Mouse (Mus musculus) embryo, embryonic 9.5 days (tissue): ENCODE measurements around the gene Smad9.

Source experiments
- DNase-seq: peaks from one replicate; pipeline ENCODE4 v3.0.0-alpha.2; 2017; ENCODE audit errors: extremely low spot score

The Smad9 gene

GRCm38 (mm10) chr3:54809111-54809510, 53.7 kb downstream of the Smad9 start:
- DNase-seq: no peak

DNA sequence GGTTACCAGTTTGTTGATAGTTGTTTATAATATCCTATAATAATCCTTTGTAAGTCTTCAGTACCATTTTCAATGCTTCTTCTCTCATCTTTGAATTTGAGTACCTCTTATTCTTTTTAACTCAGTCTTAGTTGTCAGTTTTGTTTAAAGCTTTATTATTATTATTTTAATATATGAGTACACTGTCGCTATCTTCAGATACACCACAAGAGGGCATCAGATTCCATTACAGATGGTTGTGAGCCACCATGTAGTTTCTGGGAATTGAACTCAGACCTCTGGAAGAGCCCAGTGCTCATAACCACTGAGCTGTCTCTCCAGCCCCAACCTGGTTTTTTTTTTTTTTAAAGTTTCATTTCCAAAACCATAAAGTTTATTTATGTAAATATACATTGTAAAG, 56.2 kb downstream of the Smad9 start:
- DNase-seq: no peak

DNA sequence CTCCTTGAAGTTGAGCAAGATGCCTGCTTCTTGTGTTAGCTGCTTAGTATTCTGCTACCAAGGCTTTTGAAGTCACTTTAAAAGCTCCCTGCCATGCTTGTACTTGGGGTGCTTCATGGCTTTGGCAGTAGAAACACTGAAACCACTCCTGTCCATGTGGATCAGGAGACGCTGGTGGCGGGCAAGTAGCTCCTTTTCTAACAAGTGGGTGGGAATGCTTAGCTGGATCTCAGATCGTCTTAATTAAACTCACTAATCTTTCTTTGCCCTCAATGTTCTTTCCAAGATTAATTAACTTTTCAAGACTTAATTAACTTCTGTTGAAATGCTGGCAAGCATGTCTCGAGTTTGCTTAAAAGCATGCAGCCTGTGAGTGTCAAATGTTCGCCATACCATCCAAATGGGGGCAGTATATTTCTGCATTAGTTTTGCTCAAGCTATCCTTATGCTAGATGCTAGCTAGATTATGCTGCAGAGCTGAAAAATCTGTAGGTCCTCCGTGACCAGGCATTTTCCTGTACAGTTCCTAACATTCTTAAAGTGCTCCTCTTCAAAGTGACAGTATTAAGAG, 58.1 kb downstream of the Smad9 start:
- DNase-seq: no peak

DNA sequence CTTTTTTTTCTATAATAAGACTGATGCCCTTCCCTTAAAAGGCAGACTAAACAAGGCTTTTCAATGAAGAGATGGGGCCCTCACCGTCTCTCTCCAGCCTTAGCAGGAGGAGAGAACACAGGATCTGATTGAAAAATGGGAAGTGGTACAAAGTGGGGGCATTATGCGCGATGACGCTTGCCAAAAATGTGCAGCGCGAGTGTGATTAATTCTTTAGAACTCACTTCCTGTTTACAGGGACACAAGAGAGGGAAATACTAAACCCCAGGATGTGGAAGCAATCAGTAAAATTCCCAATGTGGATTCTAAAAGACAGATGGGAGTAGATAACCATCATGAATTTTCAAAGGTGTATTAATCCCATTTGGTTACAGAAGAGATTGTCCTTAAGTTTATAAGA, 59.2 kb downstream of the Smad9 start:
- no peak for DNase-seq

DNA sequence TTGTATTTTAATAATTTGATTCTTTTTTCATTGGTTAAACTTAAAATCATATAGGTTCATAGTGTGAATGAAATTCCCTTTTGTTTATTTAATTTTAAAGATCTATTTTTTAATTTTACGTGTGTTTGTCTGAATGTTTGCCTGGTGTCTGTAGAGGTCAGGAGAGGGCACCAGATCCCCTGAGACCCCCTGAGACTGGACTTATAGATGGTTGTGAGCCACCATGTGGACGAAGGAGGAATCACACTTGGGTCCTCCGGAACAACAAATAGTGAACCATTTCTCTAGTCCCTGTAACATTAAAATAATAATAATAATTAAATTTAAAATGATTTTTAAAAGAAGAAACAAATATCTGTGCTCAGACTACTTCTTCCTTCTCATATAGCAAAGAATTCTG, 59.9 kb downstream of the Smad9 start:
- DNase-seq: peak; percentile 41

- no peak for DNase-seq
Measured at GRCm38 (mm10) chr3:54822526-54822925, 67.1 kb downstream of the Smad9 start.

DNA sequence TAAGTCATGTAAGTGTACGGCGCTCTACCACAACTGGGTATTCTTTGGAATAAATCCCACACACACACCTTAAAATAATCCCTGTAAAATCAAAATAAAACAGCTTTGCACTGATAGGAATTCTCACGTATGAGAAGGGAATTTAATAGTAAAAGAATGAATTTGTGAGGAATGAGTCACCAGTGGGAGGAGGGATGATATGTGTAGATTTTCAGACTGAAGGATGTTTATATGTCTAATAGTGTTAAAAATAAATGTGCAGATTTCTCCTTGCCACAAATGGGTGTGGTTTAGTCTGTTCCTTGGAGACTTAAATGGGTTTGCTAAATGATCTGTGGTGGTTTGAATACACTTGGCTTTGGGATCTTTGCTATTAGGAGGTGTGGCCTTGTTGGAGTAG, 77.1 kb downstream of the Smad9 start:
- no peak for DNase-seq

DNA sequence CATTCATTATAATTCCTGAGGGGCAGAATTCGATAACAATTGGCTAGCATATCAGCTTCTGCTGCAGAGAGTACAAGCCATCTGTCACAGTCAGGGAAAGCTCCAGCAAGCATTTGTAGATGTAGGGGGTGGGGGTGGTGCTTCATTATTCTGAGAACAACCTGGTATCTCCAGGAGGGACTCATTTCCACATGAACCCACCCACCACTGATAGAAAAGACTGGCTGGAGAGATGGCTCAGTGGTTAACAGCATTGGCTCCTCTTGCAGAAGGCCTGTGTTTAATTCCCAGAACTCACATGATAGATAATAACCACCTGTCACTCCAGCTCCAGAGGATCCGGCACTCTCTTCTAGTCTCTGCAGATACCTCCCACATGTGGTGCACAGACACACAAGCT, 80.0 kb downstream of the Smad9 start:
- no peak for DNase-seq
